Mouse (Mus musculus) Patski (cell line): ENCODE results near the gene Cpsf3. TPM values are rescaled to one million over a fixed set of nuclear protein-coding genes. Genes with fewer than 3 reads are reported as not detected.

Experiments used
- ATAC-seq: fragments of 100-300 bp; one replicate; pipeline ENCODE4 v1.8.0; 2021
- CTCF ChIA-PET: fragments of 350-600 bp; sonication (Branson Sonifier 250); formaldehyde crosslinking; loops from one replicate; lab custom pipeline; 2022; ENCODE audit warnings: inconsistent platforms; lab: Charles Lee
- POLR2A ChIA-PET: fragments of 350-600 bp; sonication (Branson Sonifier 250); formaldehyde crosslinking; loops from one replicate; lab custom pipeline; 2022; ENCODE audit warnings: antibody characterized with exemption, inconsistent platforms; lab: Charles Lee
- DNase-seq: peaks from one replicate; pipeline ENCODE4 v3.0.0-alpha.2; 2011; ENCODE audit warnings: low read depth, low spot score
- H3K27me3 ChIP-seq: fragments of 371-371 bp; one replicate; pipeline ENCODE4 v1.5.1; 2021
- CTCF ChIP-seq: fragments of 100-300 bp; IDR thresholded peaks from one replicate; pipeline ENCODE4 v1.5.1; 2021
- in situ Hi-C: fragments of 300-500 bp; cut with MboI; formaldehyde crosslinking; loops from 3 replicates; pipeline ENCODE4 v1.11.1; 2018; ENCODE audit warnings: low pct_unique_long_range_greater_than_20kb, mixed read lengths
- polyA plus RNA-seq: library from polyadenylated mRNA; unstranded; gene quantifications from one replicate; pipeline ENCODE4 v1.2.3, GENCODE M21; 2021

The Cpsf3 gene
- polyA plus RNA-seq, 1 experiment from 2014 or later = 54.8 TPM

GRCm38 (mm10) chr12:21316869-21317265, 31.7 kb downstream of the Cpsf3 start:
- peak; percentile 23 for ATAC-seq
- POLR2A ChIA-PET = interaction anchor here (2.0 kb wide), 1 partner anchor 31 kb away, joined by 10 read pairs; the partner anchor contains the start of gene Itgb1bp1
- in situ Hi-C loops = no loop called here
- H3K27me3 ChIP-seq = no peaks in the 10 kb centered on the region
- CTCF ChIA-PET = interaction anchor here (1.4 to 2.4 kb wide), 2 partner anchors 13 to 26 kb away, joined by 4 to 9 read pairs; no protein-coding TSS in a partner anchor
- no peak for TF ChIP-seq CTCF
- DNase-seq = no peak

GRCm38 (mm10) chr12:21318143-21318895, 33.1 kb downstream of the Cpsf3 start:
- ATAC-seq (no peak), DNase-seq (no peak)
- ChIA-PET POLR2A (interaction anchor here (0.8 kb wide), 1 partner anchor 33 kb away, joined by 3 read pairs; the partner anchor contains the start of gene Cpsf3), CTCF (interaction anchor here (1.1 to 2.4 kb wide), 3 partner anchors 15 to 43 kb away, joined by 3 to 9 read pairs (median 4); no protein-coding TSS in a partner anchor)
- no peak for TF ChIP-seq CTCF
- in situ Hi-C loops = no loop called here
- H3K27me3 ChIP-seq = no peaks in the 10 kb centered on the region

GRCm38 (mm10) chr12:21320317-21320716, 35.1 kb downstream of the Cpsf3 start:
- CTCF ChIA-PET = no interaction called here
- no peak for TF ChIP-seq CTCF

GRCm38 (mm10) chr12:21321170-21321569, 36.0 kb downstream of the Cpsf3 start:
- POLR2A ChIA-PET = no interaction called here
- H3K27me3 ChIP-seq = no peaks in the 10 kb centered on the region
- no peak for DNase-seq
- ATAC-seq = no peak
- CTCF ChIA-PET = no interaction called here
- in situ Hi-C loops = no loop called here
- TF ChIP-seq CTCF = no peak

More at GRCm38 (mm10) chr12:21320317-21320716, 35.1 kb downstream of the Cpsf3 start:
- in situ Hi-C loops = no loop called here
- POLR2A ChIA-PET = no interaction called here
- H3K27me3 ChIP-seq = no peaks in the 10 kb centered on the region
- ATAC-seq (no peak), DNase-seq (no peak)

GRCm38 (mm10) chr12:21322296-21322695, 37.1 kb downstream of the Cpsf3 start:
- ATAC-seq (no peak), DNase-seq (no peak)
- CTCF ChIA-PET = no interaction called here
- POLR2A ChIA-PET = no interaction called here
- no peak for TF ChIP-seq CTCF
- in situ Hi-C loops = no loop called here
- no peaks in the 10 kb centered on the region for H3K27me3 ChIP-seq

GRCm38 (mm10) chr12:21322856-21323255, 37.7 kb downstream of the Cpsf3 start:
- TF ChIP-seq CTCF = no peak
- CTCF ChIA-PET = no interaction called here
- no peak for ATAC-seq
- POLR2A ChIA-PET = no interaction called here
- no peaks in the 10 kb centered on the region for H3K27me3 ChIP-seq
- in situ Hi-C loops = no loop called here
- no peak for DNase-seq

GRCm38 (mm10) chr12:21324101-21324500, 38.9 kb downstream of the Cpsf3 start:
- in situ Hi-C loops = no loop called here
- DNase-seq (no peak), ATAC-seq (no peak)
- ChIA-PET CTCF (no interaction called here), POLR2A (no interaction called here)
- no peaks in the 10 kb centered on the region for H3K27me3 ChIP-seq
- no peak for TF ChIP-seq CTCF

GRCm38 (mm10) chr12:21325266-21325665, 40.1 kb downstream of the Cpsf3 start:
- no peak for TF ChIP-seq CTCF
- CTCF ChIA-PET = no interaction called here
- DNase-seq (no peak), ATAC-seq (no peak)
- no peaks in the 10 kb centered on the region for H3K27me3 ChIP-seq
- in situ Hi-C loops = no loop called here
- POLR2A ChIA-PET = no interaction called here

- ChIA-PET POLR2A (no interaction called here), CTCF (interaction anchor here (1.2 kb wide), 1 partner anchor 25 kb away, joined by 3 read pairs; no protein-coding TSS in a partner anchor)
- no peak for ATAC-seq
- H3K27me3 ChIP-seq = no peaks in the 10 kb centered on the region
- no peak for DNase-seq
- TF ChIP-seq CTCF = no peak
- in situ Hi-C loops = no loop called here
Measured at GRCm38 (mm10) chr12:21326325-21326724, 41.1 kb downstream of the Cpsf3 start.

GRCm38 (mm10) chr12:21329661-21330400, 44.6 kb downstream of the Cpsf3 start:
- no peak for DNase-seq
- no peaks in the 10 kb centered on the region for H3K27me3 ChIP-seq
- ChIA-PET CTCF (interaction anchor here (1.2 kb wide), 1 partner anchor 9 kb away, joined by 3 read pairs; no protein-coding TSS in a partner anchor), POLR2A (no interaction called here)
- in situ Hi-C loops = no loop called here
- TF ChIP-seq CTCF = no peak
- ATAC-seq = no peak
